Mouse (Mus musculus) heart, postnatal 0 days (tissue): ENCODE measurements around the gene Cdh13.

ENCODE experiments used
- CTCF ChIP-seq: IDR thresholded peaks from 2 replicates; pipeline ENCODE4 v1.5.1; 2016; ENCODE audit warnings: antibody characterized with exemption, control low read depth, low read depth
- EP300 ChIP-seq: IDR thresholded peaks from 2 replicates; pipeline ENCODE4 v1.6.1; 2016; ENCODE audit warnings: antibody characterized with exemption, low read depth

DNA sequence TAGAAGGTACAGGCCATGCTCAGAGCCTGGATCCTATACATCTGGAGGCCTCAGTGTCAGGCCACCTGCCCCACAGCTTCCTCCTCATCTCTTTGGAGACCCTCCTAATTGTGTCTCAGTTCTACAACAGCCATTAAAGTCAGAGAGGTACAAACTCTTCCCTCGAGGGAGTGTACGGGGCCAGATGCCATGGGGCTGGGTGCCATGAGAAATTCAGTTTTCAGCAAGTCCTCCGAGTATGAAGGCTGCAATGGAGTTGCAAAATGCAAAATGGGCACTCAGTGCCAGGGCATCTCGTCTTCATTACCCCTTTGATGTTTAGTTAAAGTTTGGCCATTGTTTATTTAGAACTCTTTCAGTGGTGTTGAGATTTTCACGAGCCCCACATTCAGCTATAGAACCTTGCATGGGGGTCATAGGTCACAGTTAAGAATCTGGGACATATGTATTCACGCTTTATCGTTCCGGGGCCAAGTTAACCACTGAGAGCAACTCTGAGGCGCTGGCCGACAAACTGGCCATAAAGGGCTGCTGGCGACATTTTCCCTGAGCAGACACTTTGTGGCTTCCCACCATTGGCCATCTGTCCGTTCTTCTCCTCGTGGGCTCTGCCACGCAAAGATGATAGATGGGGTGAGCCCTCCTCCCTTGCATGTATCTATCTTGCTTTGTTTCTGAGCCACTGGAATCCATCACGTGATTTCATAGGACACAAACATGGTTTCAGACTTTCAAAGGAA is 681.7 kb downstream of the Cdh13 start:
- TF ChIP-seq CTCF (no peak), EP300 (no peak)
